Comparison of ENCODE assay signal across 20 mouse cellular contexts in genomic region chr19:53532676-53533075, GRCm38 (mm10). TPM values are rescaled to one million over a fixed set of nuclear protein-coding genes. Genes with fewer than 3 reads are reported as not detected.
DNase-seq lines count a peak whose midpoint lies in the region; ATAC-seq and TF ChIP-seq lines count a peak whose summit lies in the region.
"Had no signal": no experiment of that assay in that cellular context is flagged by ENCODE, and none has a peak within 500 bp of the region (broad histone marks: within the 10 kb centered on the region; RNA-seq: fewer than 3 reads in every experiment).

No protein-coding gene starts in this region.

- no peak for TF ChIP-seq POLR2A in embryonic fibroblast, embryonic 13.5 days (IDR thresholded peaks at IDR 0.05; ENCODE audit: low read depth, low read length)

- no peak for ATAC-seq in hindbrain, postnatal 0 days
- ATAC-seq in hindbrain, embryonic 14.5 days (ENCODE audit: low FRiP score), result no peak
- ATAC-seq: activated CD4-positive, CD25-positive, alpha-beta regulatory T cell, adult 4 months; forebrain, embryonic 16.5 days; intestine, embryonic 16.5 days; liver, embryonic 12.5 days had no signal

- no peak for TF ChIP-seq CTCF in hindbrain, postnatal 0 days (IDR thresholded peaks at IDR 0.05; ENCODE audit: low read depth)
- no peak for TF ChIP-seq CTCF in embryonic fibroblast, embryonic 13.5 days (IDR thresholded peaks at IDR 0.05; ENCODE audit: borderline replicate concordance, insufficient read depth, low read length)

- H3K4me1 ChIP-seq in heart, embryonic 10.5 days, result peaks cover 48% of the 10 kb centered on the region
- no peaks in the 10 kb centered on the region for H3K4me1 ChIP-seq in hindbrain, postnatal 0 days (ENCODE audit: insufficient read depth, low read length)
- 0 out of 2 replicates have a peak, but pooled peaks cover 8% of the 10 kb centered on the region for H3K4me1 ChIP-seq in hindbrain, embryonic 14.5 days (replicated peaks; ENCODE audit: control insufficient read depth, insufficient read depth, low read length)
- H3K4me1 ChIP-seq in embryonic fibroblast, embryonic 13.5 days (ENCODE audit: control insufficient read depth, insufficient read depth, low read length), result peaks cover 16% of the 10 kb centered on the region; the same call in 1 of the 2 replicates

- H3K4me3 ChIP-seq in heart, embryonic 10.5 days, result no peak overlapping the region
- H3K4me3 ChIP-seq in hindbrain, postnatal 0 days (ENCODE audit: low read length), result peak overlapping the region; percentile 0; the same call in 1 of the 2 replicates
- no peak overlapping the region for H3K4me3 ChIP-seq in hindbrain, embryonic 14.5 days (replicated peaks; ENCODE audit: low read length)
- peak overlapping the region; percentile 91 for H3K4me3 ChIP-seq in embryonic fibroblast, embryonic 13.5 days (ENCODE audit: insufficient read depth, low read length)
- H3K4me3 ChIP-seq: embryonic facial prominence, embryonic 10.5 days; hindbrain, embryonic 15.5 days; limb, embryonic 13.5 days; liver, embryonic 12.5 days; midbrain, embryonic 10.5 days had no signal

- DNase-seq in heart, embryonic 10.5 days (ENCODE audit: low spot score), result no peak
- DNase-seq in heart, adult 18-20 months, result no peak
- no peak for DNase-seq in hindbrain, postnatal 0 days (ENCODE audit: low spot score)
- no peak for DNase-seq in hindbrain, embryonic 14.5 days (ENCODE audit: low spot score)
- DNase-seq in kidney, postnatal 10 days, result peak; percentile 69
- no peak for DNase-seq in kidney, adult 9 months
- no peak for DNase-seq in left cerebral cortex, postnatal 25 days (ENCODE audit: low spot score in 2 of 2)
- DNase-seq: B cell, adult 2 months; gastrocnemius, postnatal 10 days; lung, adult 18-20 months had no signal

- peak overlapping the region; percentile 89 for H3K4me2 ChIP-seq in hindbrain, postnatal 0 days (ENCODE audit: low read depth, low read length)
- no peak overlapping the region for H3K4me2 ChIP-seq in hindbrain, embryonic 14.5 days (replicated peaks)
- H3K4me2 ChIP-seq: hindbrain, embryonic 15.5 days; limb, embryonic 13.5 days; liver, embryonic 12.5 days had no signal

- peaks cover 32% of the 10 kb centered on the region for H3K36me3 ChIP-seq in heart, embryonic 10.5 days
- H3K36me3 ChIP-seq in hindbrain, postnatal 0 days (ENCODE audit: insufficient read depth, low read length), result no peaks in the 10 kb centered on the region
- H3K36me3 ChIP-seq in hindbrain, embryonic 14.5 days (replicated peaks; ENCODE audit: control insufficient read depth, insufficient read depth), result no peaks in the 10 kb centered on the region
- H3K36me3 ChIP-seq: hindbrain, embryonic 15.5 days; limb, embryonic 13.5 days had no signal

- intact Hi-C loops in left cerebral cortex, postnatal 25 days (cut with DNase I), result no loop called here

- WGBS in heart, embryonic 10.5 days, result 71% methylated on average over 6 of the region's 6 CpGs
- WGBS in hindbrain, postnatal 0 days, result 78% methylated on average over 6 of the region's 6 CpGs
- WGBS in hindbrain, embryonic 14.5 days, result 63% methylated on average over 6 of the region's 6 CpGs

- no peaks in the 10 kb centered on the region for H3K9me3 ChIP-seq in heart, embryonic 10.5 days
- H3K9me3 ChIP-seq in hindbrain, postnatal 0 days (ENCODE audit: low read length), result no peaks in the 10 kb centered on the region
- no peaks in the 10 kb centered on the region for H3K9me3 ChIP-seq in hindbrain, embryonic 14.5 days (ENCODE audit: control insufficient read depth, low read length)
- H3K9me3 ChIP-seq: embryonic facial prominence, embryonic 10.5 days; forebrain, embryonic 10.5 days; hindbrain, embryonic 15.5 days; limb, embryonic 13.5 days; liver, embryonic 12.5 days; midbrain, embryonic 10.5 days had no signal

- H3K9ac ChIP-seq in hindbrain, postnatal 0 days (replicated peaks; ENCODE audit: low read length), result no peak overlapping the region
- H3K9ac ChIP-seq in hindbrain, embryonic 14.5 days, result no peak overlapping the region
- H3K9ac ChIP-seq: hindbrain, embryonic 15.5 days; limb, embryonic 13.5 days; liver, embryonic 12.5 days had no signal

- H3K27ac ChIP-seq in heart, embryonic 10.5 days, result peak overlapping the region; percentile 93; the same call in 1 of the 2 replicates
- H3K27ac ChIP-seq in hindbrain, postnatal 0 days, result no peak overlapping the region
- no peak overlapping the region for H3K27ac ChIP-seq in hindbrain, embryonic 14.5 days
- H3K27ac ChIP-seq in embryonic fibroblast, embryonic 13.5 days (ENCODE audit: insufficient read depth, low read length), result peak overlapping the region; percentile 87
- H3K27ac ChIP-seq: embryonic facial prominence, embryonic 10.5 days; hindbrain, embryonic 15.5 days; limb, embryonic 13.5 days; liver, embryonic 12.5 days; midbrain, embryonic 10.5 days had no signal

- H3K27me3 ChIP-seq in heart, embryonic 10.5 days (ENCODE audit: insufficient read depth, poor library complexity, severe bottlenecking), result no peaks in the 10 kb centered on the region; the same call in 1 of the 2 replicates
- H3K27me3 ChIP-seq in hindbrain, postnatal 0 days (ENCODE audit: insufficient read depth, low read length), result no peaks in the 10 kb centered on the region; the same call in 1 of the 2 replicates
- H3K27me3 ChIP-seq in hindbrain, embryonic 14.5 days (ENCODE audit: control insufficient read depth, insufficient read depth, low read length), result peaks cover 26% of the 10 kb centered on the region

RNA-seq across cellular contexts. Expression of gene Dusp5, which starts 3.8 kb away (rescaled TPM):
- 11.9 and 15.9 TPM in 2 replicates for polyA plus RNA-seq in heart, embryonic 10.5 days (2016; fragmentation: Nextera tagmentation; extraction: Ambion mirVana)
- total RNA-seq in heart, adult 18-20 months (2021), result 1 to 10 TPM; 3.3 to 4.2 TPM
- 20.3 and 26.0 TPM in 2 replicates for total RNA-seq in hindbrain, postnatal 0 days (2014; rRNA removed)
- 9.8 and 12.7 TPM in 2 replicates for polyA plus RNA-seq in hindbrain, postnatal 0 days (2015; fragmentation: Nextera tagmentation; extraction: Ambion mirVana)
- 3.0 and 4.6 TPM in 2 replicates for polyA plus RNA-seq in hindbrain, embryonic 14.5 days (2014; fragmentation: Nextera tagmentation; extraction: Ambion mirVana)
- 19.5 and 40.5 TPM in 2 replicates for polyA plus RNA-seq in embryonic fibroblast, embryonic 13.5 days (2011; ENCODE audit: insufficient read length, low read depth, missing spikeins)
- 10 to 100 TPM in 1 of 2 experiments, 1 to 10 TPM in 1; 9.9 to 11.7 TPM for total RNA-seq in left cerebral cortex, postnatal 25 days (2021)

RNA-seq across cellular contexts. Expression of gene Nutf2-ps1, which starts 56.2 kb away (rescaled TPM):
- polyA plus RNA-seq in heart, embryonic 10.5 days (2016; fragmentation: Nextera tagmentation; extraction: Ambion mirVana), result 373 and 457 TPM in 2 replicates
- 10 to 100 TPM; 61.0 to 86.5 TPM for total RNA-seq in heart, adult 18-20 months (2021)
- total RNA-seq in hindbrain, postnatal 0 days (2014; rRNA removed), result 106 and 109 TPM in 2 replicates
- polyA plus RNA-seq in hindbrain, postnatal 0 days (2015; fragmentation: Nextera tagmentation; extraction: Ambion mirVana), result 177 and 225 TPM in 2 replicates
- 190 and 201 TPM in 2 replicates for polyA plus RNA-seq in hindbrain, embryonic 14.5 days (2014; fragmentation: Nextera tagmentation; extraction: Ambion mirVana)
- polyA plus RNA-seq in embryonic fibroblast, embryonic 13.5 days (2011; ENCODE audit: insufficient read length, low read depth, missing spikeins), result 153 and 193 TPM in 2 replicates
- total RNA-seq in left cerebral cortex, postnatal 25 days (2021), result 10 to 100 TPM; 42.7 to 54.4 TPM

Comparison
In these comparisons a context has a peak if more than half of its experiments do, and no peak if none do; other contexts are left out.
1. H3K4me3 ChIP-seq: peak in hindbrain, postnatal 0 days (single experiment) and embryonic fibroblast, embryonic 13.5 days (single experiment); none in heart, embryonic 10.5 days (single experiment) and hindbrain, embryonic 14.5 days (single experiment).
2. H3K27ac ChIP-seq: peak in heart, embryonic 10.5 days (single experiment) and embryonic fibroblast, embryonic 13.5 days (single experiment); none in hindbrain, postnatal 0 days (single experiment) and hindbrain, embryonic 14.5 days (single experiment).